Mouse (Mus musculus): ENCODE data around the gene Cd151.

Gene Cd151

DNA sequence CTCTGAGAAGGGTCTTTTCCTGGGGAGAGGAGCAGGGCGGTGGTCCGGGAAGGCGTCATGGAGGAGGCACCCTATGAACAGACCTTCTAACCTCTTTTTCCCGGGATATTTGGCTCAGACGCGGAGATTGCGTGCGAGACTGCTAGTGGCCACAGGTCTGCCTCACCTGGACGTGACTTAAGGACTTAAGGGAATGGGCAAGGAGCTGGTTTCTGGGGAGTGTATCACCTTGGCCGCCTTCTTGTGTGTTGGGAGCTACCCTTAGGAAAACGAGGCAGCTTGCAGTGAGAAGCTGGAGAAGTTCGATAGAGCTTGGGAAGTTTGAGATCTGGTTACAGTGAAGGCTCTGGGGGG is 8.6 kb downstream of the Cd151 start:
- no peak for DNase-seq

DNA sequence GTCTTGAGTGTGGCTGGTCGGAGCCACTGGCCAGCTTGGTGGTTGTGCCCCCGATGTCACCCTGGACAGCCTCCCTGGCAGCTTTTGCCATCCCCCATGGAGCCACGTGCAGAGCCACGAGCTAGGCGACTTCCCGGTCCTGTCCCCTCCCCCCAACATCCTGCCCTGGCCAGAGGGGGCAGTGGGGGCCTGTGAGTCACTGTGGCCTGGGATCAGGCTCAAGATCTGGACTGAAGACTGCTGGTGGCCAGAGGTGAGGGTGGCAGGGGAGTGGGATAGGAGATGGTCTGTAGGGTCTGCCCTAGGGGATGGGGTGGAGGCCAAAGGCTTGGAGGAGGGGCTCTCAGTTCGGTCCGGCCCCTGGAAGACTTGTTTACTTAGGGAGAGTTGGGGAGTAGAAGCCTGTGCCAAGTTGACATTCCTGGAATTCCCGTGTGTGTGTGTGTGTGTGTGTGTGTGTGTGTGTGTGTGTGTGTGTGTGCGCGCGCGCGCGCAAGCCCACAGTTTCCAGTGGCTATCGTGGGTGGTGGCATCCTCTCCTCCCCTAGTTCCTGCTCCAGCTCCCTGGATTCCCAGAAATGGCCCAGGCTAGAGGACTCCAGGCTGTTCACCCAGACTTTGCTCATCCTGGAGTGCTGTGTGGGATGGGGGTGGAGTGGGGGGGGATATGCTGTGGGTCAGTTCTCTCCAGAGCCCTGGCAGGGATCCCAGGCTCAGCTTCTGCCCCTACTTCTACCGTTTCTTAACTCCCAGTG is 9.2 kb downstream of the Cd151 start:
- peak; percentile 95 for DNase-seq

DNA sequence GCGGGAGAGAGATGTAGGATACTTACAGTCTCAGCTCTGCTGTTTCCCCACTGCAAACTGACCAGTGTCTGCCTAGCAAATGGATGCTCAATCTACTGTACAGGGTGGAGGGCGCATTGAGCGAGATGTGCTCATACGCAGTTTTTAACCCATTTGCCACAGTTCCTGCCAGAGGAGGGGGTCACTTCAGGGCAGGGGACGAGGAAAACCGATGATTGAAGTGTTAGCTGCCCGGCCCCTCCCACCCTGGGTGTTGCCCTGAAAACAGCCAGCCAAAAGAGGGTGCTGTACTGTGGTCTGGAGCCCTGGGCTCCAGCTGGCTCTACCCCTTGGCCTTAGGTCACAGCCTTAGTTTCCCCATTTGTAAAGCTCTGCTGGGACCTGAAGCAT is 9.8 kb downstream of the Cd151 start:
- DNase-seq: peak; percentile 79

DNA sequence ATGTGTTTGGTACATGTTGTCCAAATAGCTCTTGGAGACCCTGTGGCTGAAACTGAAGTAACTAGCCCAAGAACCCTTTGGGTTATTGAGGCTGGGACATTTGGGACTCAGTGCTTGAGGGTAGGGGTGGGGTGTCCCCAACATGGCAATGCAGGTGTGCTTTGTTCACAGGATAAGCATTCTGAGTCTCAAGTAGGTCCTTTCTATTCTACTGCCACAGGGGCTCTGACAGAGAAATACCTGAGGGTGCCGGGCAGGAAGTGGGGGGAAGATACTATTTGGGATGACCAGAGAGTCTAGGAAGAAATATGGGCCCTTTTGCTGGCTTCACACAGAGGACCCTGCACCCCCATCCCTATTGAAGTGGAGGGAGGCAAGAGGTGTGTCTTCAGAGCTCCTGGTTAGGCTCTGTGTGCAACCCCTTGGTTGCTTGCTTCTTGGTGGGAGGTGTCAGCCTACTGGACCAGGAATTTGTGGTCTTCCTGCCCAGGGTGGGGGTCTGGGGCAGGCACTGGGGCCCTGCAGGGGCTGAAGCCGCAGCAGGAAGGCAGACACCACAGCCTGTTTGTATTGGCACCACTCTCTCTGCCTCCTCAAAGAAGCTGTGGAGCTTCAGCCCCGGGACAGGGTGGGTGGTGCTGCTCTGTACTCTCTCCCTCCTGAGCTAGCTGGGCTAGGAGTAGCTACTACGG is 10.5 kb downstream of the Cd151 start:
- DNase-seq: peak; percentile 46

DNA sequence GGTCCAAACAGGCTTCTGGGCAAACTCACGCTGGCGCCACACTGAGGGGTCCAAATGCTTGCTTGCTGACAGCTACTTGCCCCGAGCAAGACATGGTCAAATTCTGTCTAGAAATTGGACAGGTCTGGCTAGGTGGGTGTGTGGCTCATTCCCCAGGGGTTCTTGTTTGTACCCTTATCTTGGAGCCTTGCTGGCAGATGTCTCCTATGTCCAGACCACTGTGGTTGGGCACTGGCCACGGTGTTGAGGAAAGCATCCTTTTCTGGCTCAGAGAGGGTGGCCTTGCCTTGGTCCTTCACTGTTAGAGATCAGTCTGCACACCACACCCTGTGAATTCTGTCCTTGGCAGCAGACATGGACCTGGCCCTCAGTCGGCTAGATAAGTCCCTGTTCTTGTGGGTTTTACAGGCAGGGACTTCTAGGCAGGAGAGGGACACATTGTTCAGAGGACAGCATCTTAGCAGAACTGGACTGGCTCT is 11.1 kb downstream of the Cd151 start:
- DNase-seq: no peak

DNA sequence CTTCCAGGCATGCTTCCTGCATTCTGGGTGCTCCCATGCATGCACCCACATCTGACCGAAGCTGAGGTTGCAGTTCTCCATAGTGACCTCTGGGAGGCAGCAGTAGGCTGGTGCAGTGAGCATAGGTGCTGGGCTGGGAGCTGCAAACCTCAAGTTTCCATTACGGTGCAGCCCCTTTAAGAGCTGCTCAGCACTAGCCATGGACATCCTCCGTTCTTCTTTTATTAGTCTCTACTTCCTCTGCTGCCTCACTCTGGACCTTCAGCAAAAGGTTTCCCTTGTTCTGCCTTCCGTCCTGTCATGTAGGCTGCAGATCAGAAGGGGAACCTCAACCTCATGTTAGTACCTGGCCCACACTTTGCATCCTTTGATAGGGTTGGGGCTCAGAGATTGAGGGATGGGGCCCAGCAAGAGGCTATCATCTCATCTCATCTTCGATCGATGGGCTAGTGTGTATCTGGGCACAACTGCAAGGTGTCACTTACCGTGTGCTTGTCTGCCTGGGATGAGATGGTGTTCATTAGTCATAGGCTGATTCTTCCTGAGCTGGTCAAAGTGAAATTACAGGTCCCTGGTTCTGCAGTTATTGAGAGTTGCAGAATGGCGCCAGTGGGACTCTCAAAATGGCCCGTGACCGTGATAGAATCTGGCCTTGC is 13.8 kb downstream of the Cd151 start:
- peak; percentile 80 for DNase-seq

DNA sequence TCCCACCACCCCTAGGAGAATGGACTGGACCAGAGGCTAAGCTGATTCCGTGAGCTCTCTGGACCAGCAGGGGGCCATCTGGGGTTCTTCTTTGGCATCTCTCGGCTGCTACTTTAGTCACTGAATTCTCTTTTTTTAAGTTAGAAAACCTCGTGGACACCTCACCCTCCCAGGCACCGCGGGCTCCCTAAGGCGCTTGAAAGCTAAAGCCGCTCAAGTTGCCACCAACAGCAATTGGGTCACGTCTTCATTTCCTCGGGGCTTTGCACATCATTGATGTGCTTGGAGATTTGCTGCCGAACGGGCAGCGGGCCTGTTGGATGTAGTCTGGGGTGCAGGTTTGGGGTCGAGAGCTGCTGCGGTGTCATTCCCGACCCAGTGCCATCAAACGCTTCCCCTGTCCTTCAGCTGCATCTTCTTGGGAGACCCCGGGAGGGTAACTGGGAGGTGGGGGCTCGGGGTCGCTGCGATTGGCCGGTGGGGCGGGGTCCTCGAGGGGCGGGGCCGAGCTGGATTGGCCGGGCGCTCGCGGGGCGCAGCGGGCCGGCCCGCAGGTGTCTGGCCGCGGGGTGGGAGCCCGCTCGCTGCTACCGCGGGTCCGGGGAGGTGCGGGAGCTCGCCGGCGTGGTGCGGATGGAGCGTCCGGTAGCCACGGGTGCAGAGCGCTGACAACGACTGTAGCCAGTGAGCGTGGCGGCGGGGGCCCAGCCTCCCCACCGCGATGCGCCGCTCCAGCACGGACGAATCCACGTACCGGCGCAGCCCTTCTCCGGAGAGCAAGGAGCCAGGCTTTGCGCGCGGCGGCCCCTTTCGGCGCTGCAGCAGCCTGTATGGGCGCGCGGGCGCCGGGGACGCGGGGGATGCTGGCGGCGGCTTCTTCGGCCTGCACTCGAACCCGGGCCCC is 14.6 kb downstream of the Cd151 start:
- DNase-seq: peak; percentile 85

DNA sequence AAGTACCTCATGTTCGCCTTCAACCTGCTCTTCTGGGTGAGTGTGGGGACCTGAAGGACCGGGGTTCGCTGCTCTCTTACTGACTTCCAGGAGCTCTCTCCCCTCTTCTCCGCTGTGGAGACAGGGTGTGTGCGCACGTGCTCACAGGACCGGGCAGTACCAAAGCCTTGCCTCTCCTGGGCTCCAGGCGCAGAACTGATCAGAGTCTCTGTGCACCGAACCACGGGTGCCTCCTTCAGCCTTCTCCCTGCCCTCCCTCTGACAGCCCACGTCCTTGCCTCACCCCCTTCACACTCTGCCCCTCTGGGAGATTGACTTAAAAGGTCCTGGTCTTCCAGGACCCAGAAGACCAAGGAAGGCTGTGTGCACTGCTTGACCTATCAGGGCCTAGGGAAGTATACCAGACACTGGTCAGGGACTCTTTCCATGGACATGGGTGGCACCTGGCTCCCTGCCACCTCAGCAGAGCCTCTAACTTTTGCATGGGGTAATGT is 15.4 kb downstream of the Cd151 start:
- DNase-seq: no peak

DNA sequence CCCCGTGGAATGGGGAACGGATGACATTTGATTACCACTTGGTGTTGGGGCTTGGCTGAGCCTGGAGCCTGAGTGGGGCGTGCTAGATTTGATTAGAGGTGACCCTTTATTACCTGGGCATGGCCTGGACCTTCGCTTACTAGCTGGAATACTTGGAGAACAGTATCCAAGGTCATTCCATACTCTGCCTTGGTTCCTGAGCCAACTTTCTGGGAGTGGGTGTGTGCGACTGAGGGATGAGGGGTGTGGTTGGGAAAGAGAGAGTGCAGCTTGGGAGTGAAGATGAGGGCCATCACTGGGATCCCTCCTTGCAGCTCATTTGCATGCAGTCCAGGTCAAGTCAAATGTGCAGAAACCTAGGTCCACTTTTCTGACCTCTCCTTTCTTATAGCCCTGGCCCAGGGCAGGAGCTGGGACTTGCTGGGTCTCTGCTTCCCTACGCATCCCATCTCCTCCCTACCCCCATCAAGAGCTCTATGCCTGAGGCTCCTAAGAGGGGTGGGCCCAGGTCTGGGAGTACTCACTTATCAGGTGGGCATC is 16.0 kb downstream of the Cd151 start:
- no peak for DNase-seq

DNA sequence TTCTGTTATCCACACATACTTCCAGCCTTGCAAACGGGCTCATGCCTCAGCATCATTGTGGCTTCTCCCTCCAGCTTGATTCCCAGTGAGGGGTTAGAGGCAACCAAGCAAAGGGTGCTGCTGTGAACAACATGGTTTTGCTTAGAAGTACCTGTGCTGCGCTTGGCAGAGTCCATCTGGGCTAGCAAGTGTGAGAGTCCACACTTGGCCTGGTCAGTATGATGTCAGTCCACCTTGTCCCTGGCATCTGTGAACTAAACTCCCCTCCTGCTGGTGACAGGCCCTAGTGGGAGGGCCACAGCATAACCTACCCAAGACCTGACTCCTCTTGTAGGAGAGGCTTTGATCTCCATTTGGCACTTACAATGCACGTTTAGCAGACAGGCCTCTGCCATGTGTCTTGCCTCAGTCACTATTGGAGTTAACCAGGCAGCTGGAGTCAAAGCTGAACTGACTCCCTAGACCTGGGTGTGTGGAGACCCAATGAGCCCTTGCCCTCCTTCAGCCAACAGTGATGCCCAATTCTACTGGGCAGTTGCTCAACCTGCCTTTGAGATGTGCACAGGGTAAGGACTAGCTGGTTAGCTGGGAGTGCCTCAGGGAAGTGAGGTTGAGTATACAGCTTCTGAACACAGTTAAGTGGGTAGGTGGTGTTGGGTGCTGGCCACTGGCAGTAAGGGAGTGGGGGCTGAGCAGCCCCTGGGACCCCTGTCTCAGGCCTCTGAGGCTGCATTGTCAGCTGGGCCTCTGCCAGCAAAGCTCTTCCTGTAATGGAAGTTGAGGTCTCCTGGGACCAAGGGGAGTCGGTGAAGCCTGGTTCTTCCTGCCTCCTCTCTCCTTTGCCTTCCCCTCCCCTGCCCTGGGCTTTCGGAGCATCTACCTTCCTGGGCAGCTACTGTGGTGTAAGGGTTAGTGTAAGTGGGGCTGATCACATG is 17.3 kb downstream of the Cd151 start:
- DNase-seq: no peak

DNA sequence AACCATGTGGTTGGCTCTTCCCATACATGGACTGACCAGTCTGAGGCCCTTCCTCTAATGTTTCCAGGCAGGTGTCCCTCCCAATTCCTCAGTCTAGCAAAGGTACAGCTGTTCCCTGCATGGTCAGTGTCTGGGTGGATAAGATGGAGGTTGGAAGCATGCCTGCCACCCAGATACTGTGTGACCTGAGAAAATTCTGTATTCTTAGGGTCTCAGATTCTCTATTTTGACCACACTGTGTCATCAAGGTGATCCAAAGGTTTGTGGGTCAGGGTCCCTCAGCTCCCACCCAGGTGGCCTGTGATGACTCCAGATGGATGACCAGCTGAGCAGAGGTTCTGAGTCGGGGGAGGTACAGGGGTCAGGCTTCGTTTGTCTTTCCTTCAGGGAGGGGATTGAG is 18.0 kb downstream of the Cd151 start:
- no peak for DNase-seq

DNA sequence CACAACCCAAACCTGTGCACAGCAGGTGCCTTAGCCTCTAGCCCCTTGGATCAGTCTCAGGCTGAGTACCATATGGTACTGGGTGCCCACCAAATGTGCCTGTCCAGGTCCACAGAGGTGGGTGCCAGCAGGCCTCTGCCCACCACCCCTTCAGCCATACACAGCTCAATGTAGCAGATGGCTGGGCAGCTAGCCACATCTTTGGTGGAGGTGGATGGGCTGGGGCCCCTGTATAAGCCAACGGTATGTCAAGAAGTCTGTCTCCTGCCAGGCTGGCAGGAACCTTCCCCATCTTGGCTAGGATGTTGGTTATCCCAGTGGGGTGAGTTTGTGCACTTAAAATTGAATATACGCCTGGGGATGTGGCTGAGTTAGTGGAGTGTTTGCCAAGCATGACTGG is 18.4 kb downstream of the Cd151 start:
- DNase-seq: no peak

DNA sequence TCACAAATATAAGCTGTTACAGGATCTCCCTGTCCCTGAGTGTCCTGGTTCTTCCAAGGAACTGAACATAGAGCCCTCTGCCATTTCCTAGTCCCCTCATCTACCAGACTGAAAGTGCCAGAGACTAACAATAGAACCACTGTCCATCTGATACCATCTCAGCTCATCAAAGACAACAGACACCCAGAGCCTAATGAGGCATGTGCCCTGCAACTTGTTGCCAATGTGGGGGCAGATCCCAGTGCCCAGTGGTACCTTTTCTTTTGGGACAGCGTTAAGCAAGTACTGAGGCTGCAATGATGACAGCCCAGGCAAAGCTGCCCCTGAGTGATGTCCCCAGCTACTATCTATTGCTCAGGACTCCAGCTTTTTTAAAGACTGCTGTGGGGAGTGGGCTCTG is 19.0 kb downstream of the Cd151 start:
- no peak for DNase-seq

DNA sequence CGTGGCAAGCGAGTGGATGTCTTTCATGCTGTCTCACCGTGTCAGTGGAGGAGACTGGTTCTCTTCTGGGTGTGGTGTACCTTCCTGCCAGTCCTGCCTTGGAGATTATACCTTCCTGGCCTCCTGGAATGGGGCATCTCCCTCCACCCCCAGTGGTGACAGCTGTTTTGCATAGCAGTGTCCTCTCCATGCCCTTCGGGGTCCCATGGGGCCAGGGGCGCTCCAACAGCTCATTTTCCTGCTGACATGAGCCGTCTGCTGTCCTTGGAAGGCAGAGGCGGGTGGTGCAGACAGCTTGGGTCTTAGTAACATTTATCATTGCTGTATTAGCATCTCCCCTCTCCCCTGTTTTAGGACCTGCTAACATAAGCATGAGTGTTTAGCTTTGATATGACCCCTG is 19.9 kb downstream of the Cd151 start:
- no peak for DNase-seq

DNA sequence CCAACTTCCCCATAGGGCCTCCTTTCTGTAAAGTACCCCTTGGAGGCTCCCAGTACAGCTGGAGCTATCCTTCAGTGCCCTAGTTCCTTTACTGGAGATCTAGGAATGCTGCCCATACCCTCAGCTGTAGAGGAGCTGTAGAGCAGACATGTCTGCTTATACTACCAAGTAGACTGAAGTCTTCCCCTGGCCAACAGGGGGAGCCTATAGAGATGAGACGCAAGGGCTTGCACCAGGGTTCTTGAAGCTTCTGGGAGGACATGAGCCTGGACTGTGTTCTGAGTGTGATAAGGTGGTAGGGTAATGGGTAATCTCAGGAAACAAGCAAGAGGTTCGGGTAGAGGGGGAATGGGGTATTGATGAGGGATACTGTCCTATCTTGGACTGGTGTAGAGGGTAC is 24.0 kb downstream of the Cd151 start:
- peak; percentile 31 for DNase-seq

DNA sequence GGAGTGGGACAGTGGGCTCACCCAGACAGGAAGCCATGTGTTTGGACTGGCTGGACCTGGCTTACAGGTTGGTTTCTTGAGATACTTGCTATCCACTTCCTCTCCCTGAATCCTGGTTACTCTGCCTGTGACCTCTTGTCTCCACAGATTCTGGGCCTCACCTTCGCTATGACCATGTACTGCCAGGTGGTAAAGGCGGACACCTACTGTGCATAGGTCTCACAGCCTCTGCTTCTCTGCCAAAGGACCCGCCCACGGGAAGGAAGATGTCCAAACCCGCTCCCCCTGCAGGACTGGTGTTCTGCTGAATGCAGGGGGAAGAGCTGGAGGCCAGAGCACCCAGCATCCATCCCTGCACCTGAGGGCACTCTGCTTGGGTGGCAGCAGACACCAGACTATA is 25.5 kb downstream of the Cd151 start:
- no peak for DNase-seq

DNA sequence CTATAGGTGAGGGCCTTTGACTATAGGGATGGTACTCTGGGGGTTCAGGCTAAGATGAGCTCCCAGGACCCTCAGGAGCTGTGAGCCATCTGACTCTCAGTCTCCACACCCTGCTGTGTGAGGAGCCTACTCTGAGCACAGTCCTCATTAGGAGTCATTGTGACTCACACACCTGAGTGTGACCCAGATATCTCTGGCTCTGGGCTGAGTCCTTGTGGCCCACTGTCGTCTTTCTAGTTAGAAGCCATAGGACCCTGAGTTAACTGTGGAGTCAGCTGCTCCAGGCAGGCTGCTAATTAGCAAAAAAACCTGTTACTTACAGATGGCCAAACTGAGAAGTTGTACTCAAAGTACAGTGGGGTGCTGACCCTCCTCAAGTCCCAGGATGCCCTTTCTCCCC is 26.5 kb downstream of the Cd151 start:
- DNase-seq: no peak

DNA sequence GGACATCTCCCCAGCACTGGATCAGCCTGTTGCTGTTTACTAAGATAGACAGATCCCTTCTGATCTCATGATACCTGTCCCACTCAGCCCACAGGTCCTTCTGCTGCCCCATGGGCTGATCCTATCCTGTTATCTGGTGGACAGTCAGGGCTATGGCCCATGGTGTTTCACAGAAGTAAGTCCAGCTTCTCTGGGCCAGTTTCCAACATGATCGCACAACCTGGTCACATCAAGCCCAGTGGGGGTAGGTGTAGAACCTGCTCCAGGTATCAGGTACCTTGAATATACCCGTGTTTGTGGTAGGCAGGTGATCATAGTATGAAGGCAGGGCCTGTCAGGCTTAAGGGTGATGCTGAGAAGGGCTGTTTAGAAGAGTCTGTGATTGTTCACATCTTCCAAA is 28.2 kb downstream of the Cd151 start:
- no peak for DNase-seq

DNA sequence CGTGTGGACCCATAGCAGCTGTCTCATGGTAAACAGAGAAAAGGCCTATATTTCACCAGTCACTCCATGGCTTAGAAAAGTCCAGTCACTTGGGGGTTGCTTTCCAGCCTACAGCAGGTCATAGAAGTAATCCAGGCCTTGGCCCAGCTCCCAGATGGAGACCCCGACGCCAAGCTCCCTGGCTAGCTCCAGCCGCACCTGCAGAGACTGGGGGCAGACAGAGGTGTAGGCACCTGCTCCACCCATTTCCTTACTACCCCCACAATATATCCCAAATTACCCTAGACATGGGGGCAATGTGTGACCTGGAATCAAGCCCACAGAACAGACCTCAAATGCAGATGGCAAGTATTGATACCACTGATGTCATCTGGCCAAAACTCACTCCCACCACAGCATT is 28.7 kb downstream of the Cd151 start:
- DNase-seq: no peak

DNA sequence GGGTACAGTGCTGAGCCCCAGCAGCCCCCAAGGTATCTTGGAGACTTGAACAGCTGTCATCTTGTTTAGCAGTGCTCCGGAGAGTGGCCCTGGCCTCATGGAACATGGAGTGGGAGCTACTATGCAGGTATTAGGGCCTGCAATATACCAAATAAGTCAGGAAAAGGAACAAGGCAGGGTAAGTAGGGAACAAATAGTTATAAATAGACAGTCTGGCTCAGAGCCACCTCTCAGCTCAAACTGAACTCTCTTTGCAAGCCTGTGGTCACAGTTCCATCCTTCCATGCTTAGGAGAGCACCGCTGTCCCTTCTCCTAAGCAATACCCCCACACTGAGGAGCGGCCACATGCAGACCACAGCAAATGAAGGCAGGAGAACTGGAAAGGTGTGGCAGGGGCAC is 30.4 kb downstream of the Cd151 start:
- no peak for DNase-seq

DNA sequence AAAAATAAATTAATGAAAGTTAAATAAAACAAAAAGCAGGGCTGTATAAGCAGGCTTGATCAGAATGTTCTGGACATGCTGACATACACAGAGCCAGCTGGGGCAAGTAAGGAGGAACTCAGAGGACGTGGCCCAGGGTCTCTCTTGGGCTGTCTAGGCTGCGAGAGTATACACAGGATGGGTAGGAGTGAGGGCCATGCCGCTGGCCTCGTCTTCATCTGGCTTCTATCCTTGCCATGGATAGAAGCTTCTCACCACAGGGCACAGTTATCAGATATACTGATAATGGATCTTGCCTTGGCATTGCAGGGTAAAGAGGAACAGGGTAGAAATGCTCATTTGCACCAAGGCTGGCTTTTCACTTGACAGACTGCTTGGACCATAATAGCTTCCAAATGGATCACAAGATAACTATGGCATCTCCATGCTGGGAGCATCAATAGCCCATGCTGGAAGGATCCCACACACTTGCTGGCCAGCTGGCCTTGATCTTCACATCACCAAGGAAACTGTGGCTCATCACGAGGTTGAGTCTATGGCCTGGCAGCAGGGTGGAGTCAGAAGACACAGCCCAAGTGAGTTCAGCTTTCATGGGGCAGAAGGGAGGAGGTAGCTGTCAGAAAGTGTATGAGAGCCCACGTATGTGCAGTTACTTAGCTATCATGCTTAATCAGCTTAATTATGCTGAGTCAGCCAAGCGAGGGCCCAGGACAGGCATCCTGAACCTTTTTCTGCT is 34.8 kb downstream of the Cd151 start:
- no peak for DNase-seq

All from lung, postnatal 10 days (tissue).